Mouse (Mus musculus): ENCODE data around the gene Fam83g. TPM values are rescaled to one million over a fixed set of nuclear protein-coding genes. Genes with fewer than 3 reads are reported as not detected.

The Fam83g gene
- total and polyA plus RNA-seq, 3 experiments: 19.1 to 63.7 (median 19.2) TPM

- TF ChIP-seq SIN3A (IDR thresholded peaks at IDR 0.05; ENCODE audit: low read length): peak; percentile 90; the same call in 1 of the 2 replicates
- peak; percentile 63 for TF ChIP-seq POLR2A (IDR thresholded peaks at IDR 0.05; ENCODE audit: low read depth, low read length)
- no peak; the same call in 1 of the 2 replicates for TF ChIP-seq RAD21 (IDR thresholded peaks at IDR 0.05; ENCODE audit: low read depth, low read length)
- no peak for TF ChIP-seq ZMIZ1 (IDR thresholded peaks at IDR 0.05; ENCODE audit: low read depth, low read length)
- 0 out of 2 replicates have a peak, but pooled peaks have one; percentile 1 for TF ChIP-seq SMC3 (IDR thresholded peaks at IDR 0.05; ENCODE audit: low read depth, low read length)
- peak; percentile 90 for TF ChIP-seq IRF4 (IDR thresholded peaks at IDR 0.05; ENCODE audit: low read depth, low read length)
- TF ChIP-seq KAT2A (IDR thresholded peaks at IDR 0.05; ENCODE audit: insufficient replicate concordance, low read length): no peak
- TF ChIP-seq ZNF384 (IDR thresholded peaks at IDR 0.05; ENCODE audit: low read depth, low read length): no peak
- peak; percentile 98 for TF ChIP-seq EP300 (IDR thresholded peaks at IDR 0.05; ENCODE audit: low read length)
- no peak for TF ChIP-seq PAX5 (IDR thresholded peaks at IDR 0.05; ENCODE audit: low read length)
- TF ChIP-seq CTCF (conservative IDR thresholded peaks at IDR 0.05 in 1 of 2, IDR thresholded peaks at IDR 0.05 in 1 of 2; ENCODE audit: low read depth in 2 of 2, low read length in 2 of 2): no peak
- peak; percentile 96 for TF ChIP-seq ETS1 (conservative IDR thresholded peaks at IDR 0.05; ENCODE audit: low read depth, low read length)
- TF ChIP-seq NRF1 (IDR thresholded peaks at IDR 0.05; ENCODE audit: low read depth, low read length): no peak; the same call in 1 of the 2 replicates
- TF ChIP-seq RCOR1 (conservative IDR thresholded peaks at IDR 0.05; ENCODE audit: low read depth, low read length): no peak
- TF ChIP-seq JUN (IDR thresholded peaks at IDR 0.05; ENCODE audit: insufficient read depth, low read depth, low read length): peak; percentile 85
- TF ChIP-seq ELF1 (IDR thresholded peaks at IDR 0.05; ENCODE audit: low read depth, low read length): 0 out of 2 replicates have a peak, but pooled peaks have one; percentile 30
- peak; percentile 88 for TF ChIP-seq BHLHE40 (IDR thresholded peaks at IDR 0.05; ENCODE audit: low read depth, low read length)
- peak; percentile 66 for TF ChIP-seq CHD2 (IDR thresholded peaks at IDR 0.05; ENCODE audit: low read length)
- no peak; the same call in 1 of the 2 replicates for TF ChIP-seq POLR2AphosphoS2 (IDR thresholded peaks at IDR 0.05; ENCODE audit: low read depth, low read length)
- peak; percentile 82; the same call in 1 of the 2 replicates for TF ChIP-seq MAZ (IDR thresholded peaks at IDR 0.05; ENCODE audit: low read depth, low read length)
Observed at GRCm38 (mm10) chr11:61647110-61647910, 36.6 kb upstream of the Fam83g start (continued).

DNA sequence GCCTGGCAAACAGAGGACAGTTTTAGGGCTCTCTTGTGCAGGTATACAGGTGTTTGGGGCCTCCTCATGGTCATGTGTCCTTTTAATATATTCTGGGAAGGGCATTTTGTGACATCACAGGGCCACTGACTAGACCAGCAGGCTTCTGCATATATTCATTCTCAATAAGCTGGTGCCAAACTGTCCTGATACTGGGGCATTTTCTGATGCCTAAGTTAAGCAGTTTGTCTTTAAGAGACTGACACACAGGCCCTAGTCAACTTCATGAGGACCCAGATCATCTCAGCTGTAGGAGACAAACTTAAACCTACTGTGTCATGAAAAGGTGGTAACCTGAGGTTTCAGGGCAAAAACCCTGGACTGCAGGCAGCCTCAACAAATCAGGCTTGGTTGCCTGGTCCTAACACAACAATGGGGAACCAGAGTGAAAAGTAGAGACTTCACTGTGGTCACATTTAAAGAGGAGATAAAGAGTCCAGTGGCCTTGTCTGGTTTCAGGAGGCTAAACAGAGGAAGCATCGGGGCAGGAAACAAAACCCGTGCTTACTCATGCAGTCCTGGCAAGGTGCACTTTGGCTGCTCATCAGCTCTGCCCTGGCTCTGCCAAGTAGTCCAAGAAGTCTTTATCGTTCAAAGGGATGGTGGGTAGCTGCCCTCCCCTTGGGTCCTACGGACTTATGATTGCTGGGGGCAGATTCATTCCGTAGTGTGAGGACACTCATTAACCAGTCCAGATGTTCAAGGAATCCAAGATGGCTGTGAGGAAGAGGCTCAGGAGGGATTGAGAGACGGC is 35.7 kb upstream of the Fam83g start:
- no peaks in the 10 kb centered on the region for H3K27me3 ChIP-seq (replicated peaks)
- no peaks in the 10 kb centered on the region for H3K9me3 ChIP-seq (replicated peaks; ENCODE audit: low read length)
- H3K36me3 ChIP-seq (replicated peaks in 1 of 2; ENCODE audit: control insufficient read depth in 1 of 2, insufficient read depth in 1 of 2, low read length in 1 of 2): no peaks in the 10 kb centered on the region
- peak overlapping the region; percentile 75 for H3K9ac ChIP-seq (ENCODE audit: insufficient read depth, low read depth)
- peaks cover 11% of the 10 kb centered on the region for H3K79me2 ChIP-seq (replicated peaks; ENCODE audit: control insufficient read depth, extremely low read depth, insufficient read depth, poor library complexity, severe bottlenecking)
- DNase-seq (ENCODE audit: extremely low read depth): peak; percentile 63
- dilution Hi-C loops (cut with MboI; ENCODE audit: extremely low pct_ligation_motif_present, extremely low pct_unique_long_range_greater_than_20kb, low sequenced_read_pairs): no loop called here
- H3K27ac ChIP-seq (ENCODE audit: insufficient read depth, low read depth): peak overlapping the region; percentile 100
- H3K4me3 ChIP-seq (replicated peaks in 1 of 3; ENCODE audit: low read depth in 2 of 3, low read length in 2 of 3, poor library complexity in 1 of 3): peak overlapping the region in 2 of 3 experiments; percentile 14 to 16
- H3K4me2 ChIP-seq (ENCODE audit: insufficient read depth, low read depth, poor library complexity, severe bottlenecking): peak overlapping the region; percentile 52
- in situ Hi-C loops (cut with MboI; ENCODE audit: low pct_ligation_motif_present, low pct_unique_long_range_greater_than_20kb, low sequenced_read_pairs): no loop called here
- peaks cover 47 to 89% of the 10 kb centered on the region in 2 experiments for H3K4me1 ChIP-seq (ENCODE audit: control insufficient read depth in 1 of 2, insufficient read depth in 2 of 2)
- no peak for TF ChIP-seq NRF1 (IDR thresholded peaks at IDR 0.05; ENCODE audit: low read depth, low read length)
- TF ChIP-seq ETS1 (conservative IDR thresholded peaks at IDR 0.05; ENCODE audit: low read depth, low read length): no peak; the same call in none of the 2 replicates
- no peak for TF ChIP-seq ELF1 (IDR thresholded peaks at IDR 0.05; ENCODE audit: low read depth, low read length)
- no peak for TF ChIP-seq GABPA (IDR thresholded peaks at IDR 0.05; ENCODE audit: insufficient replicate concordance, low read depth, low read length)
- peak; percentile 75 for TF ChIP-seq MEF2A (IDR thresholded peaks at IDR 0.05; ENCODE audit: borderline replicate concordance, low read depth, low read length)
- TF ChIP-seq E2F4 (IDR thresholded peaks at IDR 0.05; ENCODE audit: insufficient replicate concordance, low read depth, low read length): no peak
- no peak for TF ChIP-seq CTCF (conservative IDR thresholded peaks at IDR 0.05 in 1 of 2, IDR thresholded peaks at IDR 0.05 in 1 of 2; ENCODE audit: low read depth in 2 of 2, low read length in 2 of 2)
- peak; percentile 30; the same call in 1 of the 2 replicates for TF ChIP-seq USF2 (conservative IDR thresholded peaks at IDR 0.05; ENCODE audit: low read depth, low read length)
- peak; percentile 57; the same call in 1 of the 2 replicates for TF ChIP-seq EP300 (IDR thresholded peaks at IDR 0.05; ENCODE audit: low read length)
- peak; percentile 61 for TF ChIP-seq USF1 (IDR thresholded peaks at IDR 0.05; ENCODE audit: low read depth, low read length)
- TF ChIP-seq SIN3A (IDR thresholded peaks at IDR 0.05; ENCODE audit: low read length): no peak
- TF ChIP-seq POLR2AphosphoS2 (IDR thresholded peaks at IDR 0.05; ENCODE audit: low read depth, low read length): peak; percentile 92
- TF ChIP-seq HCFC1 (IDR thresholded peaks at IDR 0.05; ENCODE audit: low read depth, low read length): peak; percentile 13; the same call in 1 of the 2 replicates
- no peak; the same call in 1 of the 2 replicates for TF ChIP-seq MYC (IDR thresholded peaks at IDR 0.05; ENCODE audit: low read depth, low read length)
- peak; percentile 15 for TF ChIP-seq IRF4 (IDR thresholded peaks at IDR 0.05; ENCODE audit: low read depth, low read length)
- TF ChIP-seq MXI1 (IDR thresholded peaks at IDR 0.05; ENCODE audit: low read depth, low read length): no peak
- peak; percentile 85 for TF ChIP-seq BHLHE40 (IDR thresholded peaks at IDR 0.05; ENCODE audit: low read depth, low read length)
- no peak for TF ChIP-seq PAX5 (IDR thresholded peaks at IDR 0.05; ENCODE audit: low read length)
- TF ChIP-seq MAZ (IDR thresholded peaks at IDR 0.05; ENCODE audit: low read depth, low read length): no peak
- TF ChIP-seq MAX (IDR thresholded peaks at IDR 0.05; ENCODE audit: low read length): peak; percentile 13; the same call in 1 of the 2 replicates
- no peak; the same call in 1 of the 2 replicates for TF ChIP-seq JUND (conservative IDR thresholded peaks at IDR 0.05; ENCODE audit: low read depth, low read length)
- TF ChIP-seq ZKSCAN1 (IDR thresholded peaks at IDR 0.05; ENCODE audit: borderline replicate concordance, low read depth, low read length): no peak

Data from CH12.LX (cell line).